Mouse (Mus musculus): ENCODE measurements around the gene Htra1. TPM values are rescaled to one million over a fixed set of nuclear protein-coding genes. Genes with fewer than 3 reads are reported as not detected.

Gene Htra1
- polyA plus RNA-seq, 1 experiment from 2014 or later: 5.9 TPM

GRCm38 (mm10) chr7:130937266-130937841, 1.4 kb downstream of the Htra1 start:
- no peak overlapping the region; the same call in 1 of the 2 replicates for H3K4me3 ChIP-seq (replicated peaks)
- H3K4me2 ChIP-seq: no peak overlapping the region
- no peak for ATAC-seq (ENCODE audit: low FRiP score)
- H3K4me1 ChIP-seq: peaks cover 17% of the 10 kb centered on the region
- no peaks in the 10 kb centered on the region for H3K9me3 ChIP-seq
- no peak overlapping the region for H3K27ac ChIP-seq
- peaks cover 84% of the 10 kb centered on the region for H3K27me3 ChIP-seq
- H3K9ac ChIP-seq: no peak overlapping the region
- WGBS: 28% methylated on average over 12 of the region's 12 CpGs
- no peaks in the 10 kb centered on the region for H3K36me3 ChIP-seq (replicated peaks)

GRCm38 (mm10) chr7:130938005-130938404, 2.1 kb downstream of the Htra1 start:
- Histone ChIP-seq H3K9ac (no peak overlapping the region), H3K9me3 (no peaks in the 10 kb centered on the region), H3K27ac (no peak overlapping the region), H3K27me3 (peaks cover 79% of the 10 kb centered on the region), H3K4me1 (peaks cover 17% of the 10 kb centered on the region), H3K4me2 (no peak overlapping the region), H3K4me3 (replicated peaks) (no peak overlapping the region), H3K36me3 (replicated peaks) (no peaks in the 10 kb centered on the region)
- 62% methylated on average over 4 of the region's 4 CpGs for WGBS
- ATAC-seq (ENCODE audit: low FRiP score): no peak

- H3K9me3 ChIP-seq: no peaks in the 10 kb centered on the region
- H3K9ac ChIP-seq: no peak overlapping the region
- peaks cover 70% of the 10 kb centered on the region for H3K27me3 ChIP-seq
- no peaks in the 10 kb centered on the region for H3K36me3 ChIP-seq (replicated peaks)
- H3K27ac ChIP-seq: no peak overlapping the region
- H3K4me2 ChIP-seq: no peak overlapping the region
- no peak overlapping the region for H3K4me3 ChIP-seq (replicated peaks)
- no peak for ATAC-seq (ENCODE audit: low FRiP score)
- WGBS: 87% methylated on average over 8 of the region's 8 CpGs
- H3K4me1 ChIP-seq: peaks cover 17% of the 10 kb centered on the region
Observed at GRCm38 (mm10) chr7:130938896-130939295, 3.0 kb downstream of the Htra1 start.

GRCm38 (mm10) chr7:130940733-130941132, 4.8 kb downstream of the Htra1 start:
- WGBS: 88% methylated on average over 8 of the region's 8 CpGs
- no peak for ATAC-seq (ENCODE audit: low FRiP score)
- H3K9me3 ChIP-seq: no peaks in the 10 kb centered on the region

GRCm38 (mm10) chr7:130943280-130943895, 7.5 kb downstream of the Htra1 start:
- no peak overlapping the region for H3K4me2 ChIP-seq
- ATAC-seq (ENCODE audit: low FRiP score): no peak
- H3K27ac ChIP-seq: no peak overlapping the region
- H3K9ac ChIP-seq: no peak overlapping the region
- no peaks in the 10 kb centered on the region for H3K4me1 ChIP-seq
- no peaks in the 10 kb centered on the region for H3K36me3 ChIP-seq (replicated peaks)
- no peak overlapping the region for H3K4me3 ChIP-seq (replicated peaks)
- peaks cover 25% of the 10 kb centered on the region for H3K27me3 ChIP-seq
- 88% methylated on average over 9 of the region's 9 CpGs for WGBS
- H3K9me3 ChIP-seq: no peaks in the 10 kb centered on the region

More at GRCm38 (mm10) chr7:130940733-130941132, 4.8 kb downstream of the Htra1 start:
- no peak overlapping the region for H3K27ac ChIP-seq
- peaks cover 52% of the 10 kb centered on the region for H3K27me3 ChIP-seq
- no peak overlapping the region for H3K4me2 ChIP-seq
- H3K4me1 ChIP-seq: peaks cover 12% of the 10 kb centered on the region
- H3K36me3 ChIP-seq (replicated peaks): no peaks in the 10 kb centered on the region
- no peak overlapping the region for H3K4me3 ChIP-seq (replicated peaks)
- no peak overlapping the region for H3K9ac ChIP-seq

- no peaks in the 10 kb centered on the region for H3K4me1 ChIP-seq
- H3K36me3 ChIP-seq (replicated peaks): no peaks in the 10 kb centered on the region
- H3K4me2 ChIP-seq: no peak overlapping the region
- H3K9me3 ChIP-seq: no peaks in the 10 kb centered on the region
- H3K4me3 ChIP-seq (replicated peaks): no peak overlapping the region
- no peak overlapping the region for H3K9ac ChIP-seq
- WGBS: 90% methylated on average over 11 of the region's 11 CpGs
- H3K27ac ChIP-seq: no peak overlapping the region
- H3K27me3 ChIP-seq: peaks cover 10% of the 10 kb centered on the region
- no peak for ATAC-seq (ENCODE audit: low FRiP score)
Observed at GRCm38 (mm10) chr7:130944766-130945475, 9.0 kb downstream of the Htra1 start.

GRCm38 (mm10) chr7:130945730-130946129, 9.8 kb downstream of the Htra1 start:
- 81% methylated on average over 3 of the region's 3 CpGs for WGBS
- H3K36me3 ChIP-seq (replicated peaks): no peaks in the 10 kb centered on the region
- no peak overlapping the region for H3K9ac ChIP-seq
- no peak overlapping the region for H3K4me3 ChIP-seq (replicated peaks)
- no peak overlapping the region for H3K27ac ChIP-seq
- no peaks in the 10 kb centered on the region for H3K9me3 ChIP-seq
- peaks cover 5% of the 10 kb centered on the region for H3K27me3 ChIP-seq
- no peak for ATAC-seq (ENCODE audit: low FRiP score)
- H3K4me2 ChIP-seq: no peak overlapping the region
- no peaks in the 10 kb centered on the region for H3K4me1 ChIP-seq

GRCm38 (mm10) chr7:130946303-130946702, 10.4 kb downstream of the Htra1 start:
- H3K4me2 ChIP-seq: no peak overlapping the region
- ATAC-seq (ENCODE audit: low FRiP score): no peak
- 89% methylated on average over 12 of the region's 12 CpGs for WGBS

GRCm38 (mm10) chr7:130948563-130949208, 12.8 kb downstream of the Htra1 start:
- no peak for ATAC-seq (ENCODE audit: low FRiP score)
- Histone ChIP-seq H3K9ac (no peak overlapping the region), H3K27me3 (no peaks in the 10 kb centered on the region), H3K36me3 (replicated peaks) (no peaks in the 10 kb centered on the region), H3K9me3 (no peaks in the 10 kb centered on the region), H3K4me2 (no peak overlapping the region), H3K27ac (no peak overlapping the region), H3K4me1 (no peaks in the 10 kb centered on the region), H3K4me3 (replicated peaks) (no peak overlapping the region)
- WGBS: 64% methylated on average over 5 of the region's 5 CpGs

More at GRCm38 (mm10) chr7:130946303-130946702, 10.4 kb downstream of the Htra1 start:
- no peak overlapping the region for H3K4me3 ChIP-seq (replicated peaks)
- no peaks in the 10 kb centered on the region for H3K4me1 ChIP-seq
- no peak overlapping the region for H3K9ac ChIP-seq
- no peaks in the 10 kb centered on the region for H3K27me3 ChIP-seq
- no peaks in the 10 kb centered on the region for H3K9me3 ChIP-seq
- H3K36me3 ChIP-seq (replicated peaks): no peaks in the 10 kb centered on the region
- no peak overlapping the region for H3K27ac ChIP-seq

- no peak overlapping the region for H3K27ac ChIP-seq
- H3K27me3 ChIP-seq: no peaks in the 10 kb centered on the region
- no peak for ATAC-seq (ENCODE audit: low FRiP score)
- no peak overlapping the region for H3K9ac ChIP-seq
- no peaks in the 10 kb centered on the region for H3K36me3 ChIP-seq (replicated peaks)
- H3K4me2 ChIP-seq: no peak overlapping the region
- no peaks in the 10 kb centered on the region for H3K9me3 ChIP-seq
- 64% methylated on average over 7 of the region's 8 CpGs for WGBS
- H3K4me3 ChIP-seq (replicated peaks): no peak overlapping the region
- no peaks in the 10 kb centered on the region for H3K4me1 ChIP-seq
Observed at GRCm38 (mm10) chr7:130949331-130949751, 13.4 kb downstream of the Htra1 start.

GRCm38 (mm10) chr7:130950482-130950881, 14.6 kb downstream of the Htra1 start:
- no peak for ATAC-seq (ENCODE audit: low FRiP score)
- Histone ChIP-seq H3K4me3 (replicated peaks) (no peak overlapping the region), H3K4me1 (no peaks in the 10 kb centered on the region), H3K27ac (no peak overlapping the region), H3K36me3 (replicated peaks) (no peaks in the 10 kb centered on the region), H3K9ac (no peak overlapping the region), H3K27me3 (no peaks in the 10 kb centered on the region), H3K4me2 (no peak overlapping the region), H3K9me3 (no peaks in the 10 kb centered on the region)
- WGBS: 91% methylated on average over 7 of the region's 7 CpGs

GRCm38 (mm10) chr7:130951004-130951403, 15.1 kb downstream of the Htra1 start:
- no peaks in the 10 kb centered on the region for H3K4me1 ChIP-seq
- ATAC-seq (ENCODE audit: low FRiP score): no peak
- no peak overlapping the region for H3K27ac ChIP-seq
- H3K36me3 ChIP-seq (replicated peaks): no peaks in the 10 kb centered on the region
- no peak overlapping the region for H3K9ac ChIP-seq
- H3K4me2 ChIP-seq: no peak overlapping the region
- H3K9me3 ChIP-seq: no peaks in the 10 kb centered on the region
- H3K27me3 ChIP-seq: no peaks in the 10 kb centered on the region
- H3K4me3 ChIP-seq (replicated peaks): no peak overlapping the region
- WGBS: 89% methylated on average over 5 of the region's 5 CpGs

Measured in forebrain, embryonic 12.5 days (tissue).